Mouse (Mus musculus) left cerebral cortex, postnatal 25 days (tissue): ENCODE data around the gene Prcc. TPM values are rescaled to one million over a fixed set of nuclear protein-coding genes. Genes with fewer than 3 reads are reported as not detected.

Experiments used
- DNase-seq, 2 experiments: peaks; one replicate each; pipeline ENCODE4 v3.0.0; 2022; ENCODE audit warnings: low spot score in 2 of 2, mixed read lengths in 1 of 2
- intact Hi-C: fragments of 180-260 bp; cut with DNase I; formaldehyde crosslinking; loops from one replicate; pipeline ENCODE4 v1.15.1; 2025
- total RNA-seq, 2 experiments: library from RNA; stranded (reverse); gene quantifications; 2 replicates each; pipeline ENCODE4 v1.2.3; 2021

The Prcc gene
- 10 to 100 TPM; 63.3 to 67.0 TPM for total RNA-seq

- intact Hi-C loops, result loop anchor here (1.0 to 5.0 kb wide), 3 partner anchors 21 to 667 kb away; partner anchors contain the start of genes Hdgf, Isg20l2, Lamtor2 and Rrnad1
- peak; percentile 92 to 100 for DNase-seq
Observed at GRCm38 (mm10) chr3:87885281-87886003, at the start of gene Prcc. Gene Prcc (minus strand): TSS chr3:87885608.

GRCm38 (mm10) chr3:87935201-87935600 is 49.8 kb upstream of the Prcc start:
- no peak for DNase-seq
- intact Hi-C loops, result loop anchor here (1.0 to 2.0 kb wide), 3 partner anchors 26 to 136 kb away; no protein-coding TSS in a partner anchor

- intact Hi-C loops, result loop anchor here (2.0 to 5.0 kb wide), 2 partner anchors 52 to 123 kb away; partner anchors contain the start of gene Naxe
- no peak for DNase-seq
Observed at GRCm38 (mm10) chr3:87934501-87934900, 49.1 kb upstream of the Prcc start.

GRCm38 (mm10) chr3:87934026-87934425 is 48.6 kb upstream of the Prcc start:
- intact Hi-C loops, result loop anchor here (2.0 to 5.0 kb wide), 2 partner anchors 53 to 123 kb away; partner anchors contain the start of gene Naxe
- no peak for DNase-seq

GRCm38 (mm10) chr3:87930078-87930795 is 44.8 kb upstream of the Prcc start, which contains the start of the genes Isg20l2 and Rrnad1:
Gene Isg20l2 (plus strand): TSS chr3:87930314.
Gene Rrnad1 (minus strand): TSS chr3:87930717.
- intact Hi-C loops, result loop anchor here (1.0 to 5.0 kb wide), 3 partner anchors 11 to 127 kb away; partner anchors contain the start of genes Mrpl24, Naxe and Prcc
- DNase-seq, result peak; percentile 97 to 99

GRCm38 (mm10) chr3:87929341-87930077 is 44.1 kb upstream of the Prcc start:
- DNase-seq, result no peak
- intact Hi-C loops, result loop anchor here (1.0 to 5.0 kb wide), 3 partner anchors 10 to 128 kb away; partner anchors contain the start of genes Mrpl24, Naxe and Prcc

- intact Hi-C loops, result no loop called here
- DNase-seq, result no peak
Observed at GRCm38 (mm10) chr3:87927452-87927851, 42.0 kb upstream of the Prcc start.

- intact Hi-C loops, result no loop called here
- DNase-seq, result no peak
Observed at GRCm38 (mm10) chr3:87924996-87925395, 39.6 kb upstream of the Prcc start.

- intact Hi-C loops, result no loop called here
- no peak for DNase-seq
Observed at GRCm38 (mm10) chr3:87920270-87920943, 35.0 kb upstream of the Prcc start.

GRCm38 (mm10) chr3:87919336-87920108 is 34.1 kb upstream of the Prcc start, which contains the start of gene Mrpl24:
Gene Mrpl24 (plus strand): TSS chr3:87919506.
- DNase-seq, result peak; percentile 87 to 97
- intact Hi-C loops, result loop anchor here (1.0 kb wide), 2 partner anchors 11 to 13 kb away; partner anchors contain the start of genes Hdgf, Isg20l2 and Rrnad1

- DNase-seq, result no peak
- intact Hi-C loops, result no loop called here
Observed at GRCm38 (mm10) chr3:87918551-87918950, 33.1 kb upstream of the Prcc start.

- intact Hi-C loops, result no loop called here
- DNase-seq, result no peak
Observed at GRCm38 (mm10) chr3:87916990-87917389, 31.6 kb upstream of the Prcc start.

- DNase-seq, result no peak
- intact Hi-C loops, result no loop called here
Observed at GRCm38 (mm10) chr3:87913891-87914290, 28.5 kb upstream of the Prcc start.

GRCm38 (mm10) chr3:87913491-87913890 is 28.1 kb upstream of the Prcc start:
- no peak for DNase-seq
- intact Hi-C loops, result no loop called here

- peak in 1 of 2 experiments; percentile 37 for DNase-seq
- intact Hi-C loops, result no loop called here
Observed at GRCm38 (mm10) chr3:87910573-87911141, 25.2 kb upstream of the Prcc start.

GRCm38 (mm10) chr3:87909874-87910273 is 24.5 kb upstream of the Prcc start:
- no peak for DNase-seq
- intact Hi-C loops, result no loop called here

- no peak for DNase-seq
- intact Hi-C loops, result no loop called here
Observed at GRCm38 (mm10) chr3:87909381-87909780, 24.0 kb upstream of the Prcc start.

GRCm38 (mm10) chr3:87907906-87908305 is 22.5 kb upstream of the Prcc start:
- intact Hi-C loops, result loop anchor here (2.0 kb wide), 1 partner anchor 23 kb away; the partner anchor contains the start of gene Prcc
- DNase-seq, result no peak
